Mouse (Mus musculus) spleen, adult 2 months (tissue): ENCODE data around the gene Zfhx3.

Source experiments
- CTCF ChIP-seq: fragments of 200-500 bp; IDR thresholded peaks from 2 replicates; pipeline ENCODE4 v1.5.1; 2011; ENCODE audit warnings: mild to moderate bottlenecking, inconsistent platforms; ENCODE audit not compliant: insufficient read depth, insufficient read length, insufficient replicate concordance; ENCODE audit errors: extremely low read depth
- POLR2A ChIP-seq: fragments of 200-500 bp; IDR thresholded peaks from 2 replicates; pipeline ENCODE4 v1.6.1; 2011; ENCODE audit warnings: low read depth, low read length, inconsistent platforms

DNA sequence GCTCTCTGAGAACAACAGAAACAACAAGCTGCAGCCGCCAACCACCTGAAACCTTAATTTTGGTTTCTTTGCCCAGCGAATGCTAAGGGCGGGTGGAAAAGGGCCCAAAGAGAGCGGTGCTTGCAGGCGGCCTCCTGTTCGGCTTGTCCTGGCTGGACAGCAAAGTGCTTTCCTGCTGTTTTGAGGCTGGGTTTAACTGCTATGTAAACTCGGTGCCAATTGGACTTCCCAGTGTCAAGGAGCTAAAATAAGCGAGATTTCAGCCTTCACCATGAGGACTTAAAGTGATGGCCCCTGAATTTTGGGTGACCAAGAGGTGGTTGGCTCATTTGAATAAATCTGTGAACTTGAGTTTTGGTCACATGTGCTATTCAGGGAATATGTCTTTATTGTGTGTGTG, 775.1 kb downstream of the Zfhx3 start:
- TF ChIP-seq POLR2A, result no peak
- no peak for TF ChIP-seq CTCF
